Mouse (Mus musculus) forebrain, embryonic 10.5 days (tissue): Measurements from ENCODE around the gene Neurl3. TPM values are rescaled to one million over a fixed set of nuclear protein-coding genes. Genes with fewer than 3 reads are reported as not detected.

Source experiments
- DNase-seq: peaks from one replicate; pipeline ENCODE4 v3.0.0-alpha.2; 2017; ENCODE audit warnings: low spot score; ENCODE audit errors: extremely low spot score
- H3K27ac ChIP-seq: fragments of 300-500 bp; sonication (generic); 2 replicates; pipeline ENCODE4 v1.5.1; 2016; ENCODE audit warnings: mild to moderate bottlenecking
- H3K27me3 ChIP-seq: fragments of 300-500 bp; sonication (generic); 2 replicates; pipeline ENCODE4 v1.6.1; 2016; ENCODE audit warnings: mild to moderate bottlenecking; ENCODE audit not compliant: poor library complexity, severe bottlenecking
- H3K36me3 ChIP-seq: fragments of 300-500 bp; sonication (generic); replicated peaks from 2 replicates; pipeline ENCODE4 v1.6.1; 2016; ENCODE audit warnings: mild to moderate bottlenecking, moderate library complexity
- H3K4me1 ChIP-seq: fragments of 300-500 bp; sonication (generic); 2 replicates; pipeline ENCODE4 v1.6.1; 2016
- H3K4me3 ChIP-seq: fragments of 300-500 bp; sonication (generic); 2 replicates; pipeline ENCODE4 v1.5.1; 2016; ENCODE audit warnings: mild to moderate bottlenecking, moderate library complexity
- H3K9me3 ChIP-seq: fragments of 300-500 bp; sonication (generic); 2 replicates; pipeline ENCODE4 v1.6.1; 2016; ENCODE audit warnings: mild to moderate bottlenecking, moderate library complexity
- WGBS: fragments of 180-500 bp; shearing (Covaris S2); methylation state at CpG from one replicate; pipeline ENCODE4 v1.1.7; 2016; 5-methylcytosine and 5-hydroxymethylcytosine counted together
- polyA plus RNA-seq: library from polyadenylated mRNA; unstranded; fragments of >200 nt; fragmentation: Nextera tagmentation; extraction: Ambion mirVana; gene quantifications from 2 replicates; pipeline ENCODE4 v1.2.1, GENCODE M21; 2016

Neurl3 gene
- 0.32 and 0.37 TPM in 2 replicates for polyA plus RNA-seq

GRCm38 (mm10) chr1:36274455-36274854 is at the start of gene Neurl3:
TSS of gene Neurl3 (minus strand) at chr1:36274679.
- no peak within 1 kb of the TSS for H3K4me3 ChIP-seq
- no peak for DNase-seq
- H3K36me3 ChIP-seq, result no peaks in the 10 kb centered on the region
- H3K4me1 ChIP-seq, result peaks cover 21% of the 10 kb centered on the region
- no peaks in the 10 kb centered on the region for H3K9me3 ChIP-seq
- WGBS, result 94% methylated on average over 5 of the region's 5 CpGs
- H3K27me3 ChIP-seq, result peaks cover 28% of the 10 kb centered on the region
- H3K27ac ChIP-seq, result no peak within 1 kb of the TSS; the same call in 1 of the 2 replicates

- H3K4me1 ChIP-seq, result peaks cover 11% of the 10 kb centered on the region
- no peaks in the 10 kb centered on the region for H3K27me3 ChIP-seq
- peaks cover 13% of the 10 kb centered on the region for H3K36me3 ChIP-seq
- 62% methylated on average over 8 of the region's 8 CpGs for WGBS
- H3K27ac ChIP-seq, result no peak overlapping the region
- DNase-seq, result peak; percentile 34
- no peaks in the 10 kb centered on the region for H3K9me3 ChIP-seq
- H3K4me3 ChIP-seq, result no peak overlapping the region
These were observed 49.4 kb upstream of the Neurl3 start for GRCm38 (mm10) chr1:36323746-36324448.

- WGBS, result 70% methylated on average over 9 of the region's 9 CpGs
- no peak for DNase-seq
- H3K36me3 ChIP-seq, result peaks cover 13% of the 10 kb centered on the region
- H3K4me3 ChIP-seq, result no peak overlapping the region
- H3K4me1 ChIP-seq, result peaks cover 11% of the 10 kb centered on the region
- H3K9me3 ChIP-seq, result no peaks in the 10 kb centered on the region
- H3K27ac ChIP-seq, result no peak overlapping the region
- no peaks in the 10 kb centered on the region for H3K27me3 ChIP-seq
These were observed 48.6 kb upstream of the Neurl3 start for GRCm38 (mm10) chr1:36323076-36323475.

GRCm38 (mm10) chr1:36321829-36322573 is 47.5 kb upstream of the Neurl3 start:
- no peak for DNase-seq
- 75% methylated on average over 11 of the region's 11 CpGs for WGBS
- H3K4me1 ChIP-seq, result peaks cover 11% of the 10 kb centered on the region
- peaks cover 7% of the 10 kb centered on the region for H3K36me3 ChIP-seq
- no peak overlapping the region for H3K4me3 ChIP-seq
- H3K27ac ChIP-seq, result no peak overlapping the region
- H3K27me3 ChIP-seq, result no peaks in the 10 kb centered on the region
- no peaks in the 10 kb centered on the region for H3K9me3 ChIP-seq

- no peak overlapping the region for H3K4me3 ChIP-seq
- peaks cover 7% of the 10 kb centered on the region for H3K36me3 ChIP-seq
- H3K9me3 ChIP-seq, result no peaks in the 10 kb centered on the region
- H3K27ac ChIP-seq, result no peak overlapping the region
- H3K27me3 ChIP-seq, result no peaks in the 10 kb centered on the region
- WGBS, result 89% methylated on average over 2 of the region's 2 CpGs
- no peak for DNase-seq
- H3K4me1 ChIP-seq, result peaks cover 11% of the 10 kb centered on the region
These were observed 46.7 kb upstream of the Neurl3 start for GRCm38 (mm10) chr1:36321164-36321563.

GRCm38 (mm10) chr1:36315776-36316100 is 41.3 kb upstream of the Neurl3 start:
- peaks cover 4% of the 10 kb centered on the region; the same call in 1 of the 2 replicates for H3K36me3 ChIP-seq
- WGBS, result 84% methylated on average over 2 of the region's 2 CpGs
- 0 out of 2 replicates have a peak, but pooled peaks cover 2% of the 10 kb centered on the region for H3K27me3 ChIP-seq
- no peaks in the 10 kb centered on the region for H3K9me3 ChIP-seq
- no peak overlapping the region for H3K4me3 ChIP-seq
- no peak for DNase-seq
- H3K4me1 ChIP-seq, result no peaks in the 10 kb centered on the region
- no peak overlapping the region for H3K27ac ChIP-seq

GRCm38 (mm10) chr1:36314959-36315775 is 40.7 kb upstream of the Neurl3 start:
- H3K9me3 ChIP-seq, result no peaks in the 10 kb centered on the region
- peak; percentile 34 for DNase-seq
- H3K36me3 ChIP-seq, result peaks cover under 1% of the 10 kb centered on the region; the same call in 1 of the 2 replicates
- H3K27ac ChIP-seq, result no peak overlapping the region
- H3K4me1 ChIP-seq, result peaks cover under 1% of the 10 kb centered on the region; the same call in 1 of the 2 replicates
- peaks cover 6% of the 10 kb centered on the region; the same call in 1 of the 2 replicates for H3K27me3 ChIP-seq
- no peak overlapping the region for H3K4me3 ChIP-seq
- WGBS, result 84% methylated on average over 11 of the region's 11 CpGs

- DNase-seq, result no peak
- no peaks in the 10 kb centered on the region for H3K36me3 ChIP-seq
- H3K9me3 ChIP-seq, result no peaks in the 10 kb centered on the region
- 11% methylated on average over 3 of the region's 3 CpGs for WGBS
- H3K27ac ChIP-seq, result no peak overlapping the region
- peak overlapping the region; percentile 9; the same call in 1 of the 2 replicates for H3K4me3 ChIP-seq
- peaks cover 33% of the 10 kb centered on the region for H3K27me3 ChIP-seq
- peaks cover 24% of the 10 kb centered on the region for H3K4me1 ChIP-seq
These were observed 35.0 kb upstream of the Neurl3 start for GRCm38 (mm10) chr1:36309498-36309901.

GRCm38 (mm10) chr1:36308966-36309475 is 34.5 kb upstream of the Neurl3 start:
- H3K4me1 ChIP-seq, result peaks cover 24% of the 10 kb centered on the region
- 50% methylated on average over 9 of the region's 9 CpGs for WGBS
- no peak overlapping the region for H3K27ac ChIP-seq
- H3K9me3 ChIP-seq, result no peaks in the 10 kb centered on the region
- H3K36me3 ChIP-seq, result no peaks in the 10 kb centered on the region
- no peak for DNase-seq
- H3K4me3 ChIP-seq, result peak overlapping the region; percentile 63; the same call in 1 of the 2 replicates
- peaks cover 38% of the 10 kb centered on the region for H3K27me3 ChIP-seq

- DNase-seq, result no peak
- no peaks in the 10 kb centered on the region for H3K36me3 ChIP-seq
- peaks cover 26% of the 10 kb centered on the region for H3K4me1 ChIP-seq
- H3K9me3 ChIP-seq, result no peaks in the 10 kb centered on the region
- H3K27ac ChIP-seq, result 0 out of 2 replicates have a peak overlapping the region, but pooled peaks have one; percentile 32
- peak overlapping the region; percentile 63 for H3K4me3 ChIP-seq
- 6% methylated on average over 12 of the region's 12 CpGs for WGBS
- H3K27me3 ChIP-seq, result peaks cover 43% of the 10 kb centered on the region
These were observed 34.0 kb upstream of the Neurl3 start for GRCm38 (mm10) chr1:36308451-36308901.

GRCm38 (mm10) chr1:36307495-36308280 is 33.2 kb upstream of the Neurl3 start, which contains the start of gene Arid5a:
TSS of gene Arid5a (plus strand) at chr1:36307733.
- peaks cover 33% of the 10 kb centered on the region for H3K4me1 ChIP-seq
- WGBS, result under 1% methylated on average over 65 of the region's 65 CpGs
- peak; percentile 91 for DNase-seq
- peak within 1 kb of the TSS; percentile 72 for H3K27ac ChIP-seq
- no peaks in the 10 kb centered on the region for H3K9me3 ChIP-seq
- H3K36me3 ChIP-seq, result no peaks in the 10 kb centered on the region
- H3K27me3 ChIP-seq, result peaks cover 51% of the 10 kb centered on the region
- H3K4me3 ChIP-seq, result peak within 1 kb of the TSS; percentile 63
